Mouse (Mus musculus) thymus, adult 2 months (tissue): Measurements from ENCODE around the gene Fam196b. TPM values are rescaled to one million over a fixed set of nuclear protein-coding genes. Genes with fewer than 3 reads are reported as not detected.

Source experiments
- DNase-seq: peaks from one replicate; pipeline ENCODE4 v3.0.0; 2021
- H3K27ac ChIP-seq: fragments of 200-500 bp; 2 replicates; pipeline ENCODE4 v1.5.1; 2012; ENCODE audit warnings: low read length, control low read depth; ENCODE audit not compliant: control insufficient read depth, insufficient read depth
- H3K27me3 ChIP-seq: fragments of 200-500 bp; 2 replicates; pipeline ENCODE4 v1.6.1; 2012; ENCODE audit warnings: mild to moderate bottlenecking, low read length, moderate library complexity, mixed read lengths; ENCODE audit not compliant: control insufficient read depth, insufficient read depth
- H3K36me3 ChIP-seq: fragments of 200-500 bp; 2 replicates; pipeline ENCODE4 v1.6.1; 2012; ENCODE audit warnings: mild to moderate bottlenecking, low read length, moderate library complexity; ENCODE audit not compliant: control insufficient read depth, insufficient read depth
- H3K4me1 ChIP-seq: fragments of 200-500 bp; replicated peaks from 2 replicates; pipeline ENCODE4 v1.6.1; 2012; ENCODE audit warnings: low read length; ENCODE audit not compliant: control insufficient read depth, insufficient read depth
- H3K4me3 ChIP-seq: fragments of 200-500 bp; 2 replicates; pipeline ENCODE4 v1.5.1; 2012; ENCODE audit warnings: mild to moderate bottlenecking, low read length, control low read depth, moderate library complexity; ENCODE audit not compliant: control insufficient read depth, insufficient read depth
- CTCF ChIP-seq: fragments of 200-500 bp; IDR thresholded peaks from 2 replicates; pipeline ENCODE4 v1.5.1; 2012; ENCODE audit warnings: mild to moderate bottlenecking, control low read depth, low read length, moderate library complexity, borderline replicate concordance; ENCODE audit not compliant: control insufficient read depth, poor library complexity, insufficient read depth; ENCODE audit errors: extremely low read depth
- POLR2A ChIP-seq: fragments of 200-500 bp; IDR thresholded peaks from 2 replicates; pipeline ENCODE4 v1.6.1; 2012; ENCODE audit warnings: mild to moderate bottlenecking, low read length, control low read depth, moderate library complexity; ENCODE audit not compliant: control insufficient read depth, poor library complexity, insufficient read depth; ENCODE audit errors: extremely low read depth
- WGBS: fragments of 180-500 bp; shearing (Covaris S2); methylation state at CpG from one replicate; pipeline ENCODE4 v1.1.7; 2018; 5-methylcytosine and 5-hydroxymethylcytosine counted together
- polyA plus RNA-seq: library from polyadenylated mRNA; depleted of rRNA; stranded (reverse); fragments of >200 nt; gene quantifications from 2 replicates; pipeline ENCODE4 v1.2.3, GENCODE M21; 2012

Fam196b gene
- polyA plus RNA-seq, 1 experiment, result 0.07 TPM

DNA sequence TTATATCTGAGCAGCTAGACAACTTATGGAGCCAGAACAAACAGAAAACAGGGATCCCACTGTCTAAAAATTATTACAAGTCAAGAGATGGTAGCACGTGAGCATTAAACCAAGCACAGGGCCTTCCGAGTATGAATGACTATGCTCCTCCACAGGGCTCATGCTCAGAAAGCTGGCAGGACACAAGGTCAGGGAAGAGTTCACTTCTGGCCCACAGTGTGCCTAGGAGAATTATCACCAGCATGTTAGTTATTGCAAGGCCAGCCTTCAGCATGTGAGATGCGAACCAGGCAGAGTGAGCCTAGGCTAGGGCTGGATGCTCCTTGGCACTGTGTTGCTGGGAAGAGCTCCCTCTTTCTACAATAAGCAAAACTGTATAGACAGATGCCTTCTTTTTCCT, 5.9 kb upstream of the Fam196b start:
- no peak overlapping the region for H3K27ac ChIP-seq
- TF ChIP-seq CTCF (no peak), POLR2A (no peak)

DNA sequence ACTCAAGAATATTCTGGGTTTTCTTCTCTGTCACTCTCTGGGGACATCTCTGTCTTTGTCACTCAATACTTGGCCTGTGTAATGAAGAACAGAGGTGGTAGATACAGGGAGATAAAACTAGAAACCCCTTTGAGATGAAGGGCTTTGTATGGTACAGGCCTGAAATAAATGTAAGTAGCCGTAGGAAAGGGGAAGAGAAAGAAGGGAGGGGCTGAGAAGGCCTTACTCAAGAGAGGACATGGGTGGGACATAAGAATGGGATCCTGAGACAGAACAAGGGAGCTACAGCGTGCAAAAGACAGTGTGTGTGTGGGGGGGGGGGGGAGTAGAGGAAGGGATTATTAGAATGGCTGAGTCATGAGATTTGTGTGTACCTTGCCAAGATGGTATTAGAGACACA, 5.3 kb upstream of the Fam196b start:
- Histone ChIP-seq H3K36me3 (peaks cover 37% of the 10 kb centered on the region), H3K27me3 (no peaks in the 10 kb centered on the region), H3K27ac (no peak overlapping the region), H3K4me3 (no peak overlapping the region), H3K4me1 (no peaks in the 10 kb centered on the region)
- DNase-seq, result no peak
- WGBS, result 90% methylated on average over 2 of the region's 2 CpGs
- TF ChIP-seq CTCF (no peak), POLR2A (no peak)

More for the DNA sequence above, 5.9 kb upstream of the Fam196b start:
- H3K4me1 ChIP-seq, result no peaks in the 10 kb centered on the region
- no peaks in the 10 kb centered on the region for H3K27me3 ChIP-seq
- H3K36me3 ChIP-seq, result peaks cover 37% of the 10 kb centered on the region
- no peak for DNase-seq
- WGBS, result 99% methylated on average over 3 of the region's 3 CpGs
- no peak overlapping the region for H3K4me3 ChIP-seq

DNA sequence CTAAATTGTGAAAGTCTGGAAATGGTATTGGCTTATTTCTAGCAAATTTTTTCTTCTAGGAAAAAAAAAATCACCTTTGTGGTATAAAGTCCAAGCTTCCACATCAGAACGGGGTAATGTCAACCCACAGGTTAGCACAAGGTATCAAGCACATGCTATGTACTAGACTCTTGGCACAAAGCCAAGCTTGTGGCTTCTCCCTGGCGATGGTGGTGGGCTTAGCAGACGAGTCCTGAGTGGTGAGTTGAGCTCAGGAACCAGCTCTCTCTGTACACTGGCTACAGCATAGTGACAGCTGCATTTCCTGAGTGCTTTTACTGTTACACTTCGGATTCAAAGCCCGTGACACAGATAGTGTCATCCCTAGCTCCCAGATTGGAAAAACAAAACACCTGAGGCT, 2.9 kb upstream of the Fam196b start:
- Histone ChIP-seq H3K36me3 (peaks cover 24% of the 10 kb centered on the region), H3K27ac (no peak overlapping the region), H3K27me3 (no peaks in the 10 kb centered on the region), H3K4me1 (no peaks in the 10 kb centered on the region), H3K4me3 (no peak overlapping the region)
- WGBS, result 23% methylated on average over 5 of the region's 5 CpGs
- DNase-seq, result no peak
- TF ChIP-seq POLR2A (no peak), CTCF (no peak)

DNA sequence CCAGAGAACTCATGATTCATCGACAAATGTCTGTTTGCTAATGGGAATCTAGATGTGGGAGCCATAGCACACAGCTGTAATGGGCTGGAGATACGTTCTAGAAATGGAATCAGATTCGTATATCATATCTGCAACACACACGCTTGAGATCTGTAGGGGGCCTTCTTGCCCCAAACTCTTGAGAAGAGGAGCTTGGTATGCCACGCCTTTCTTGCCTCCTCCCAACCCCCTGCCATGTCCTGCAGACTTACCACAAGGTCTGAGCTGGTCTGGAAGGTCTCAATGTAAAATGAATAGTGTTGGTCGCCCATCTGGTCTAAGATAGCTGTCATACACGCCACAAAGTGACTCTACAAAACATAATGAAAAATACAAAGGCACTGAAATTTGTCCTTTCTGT, 2.4 kb upstream of the Fam196b start:
- Histone ChIP-seq H3K27me3 (no peaks in the 10 kb centered on the region), H3K36me3 (peaks cover 19% of the 10 kb centered on the region), H3K27ac (no peak overlapping the region), H3K4me3 (no peak overlapping the region), H3K4me1 (no peaks in the 10 kb centered on the region)
- TF ChIP-seq CTCF, result no peak
- 93% methylated on average over 7 of the region's 7 CpGs for WGBS
- DNase-seq, result no peak

DNA sequence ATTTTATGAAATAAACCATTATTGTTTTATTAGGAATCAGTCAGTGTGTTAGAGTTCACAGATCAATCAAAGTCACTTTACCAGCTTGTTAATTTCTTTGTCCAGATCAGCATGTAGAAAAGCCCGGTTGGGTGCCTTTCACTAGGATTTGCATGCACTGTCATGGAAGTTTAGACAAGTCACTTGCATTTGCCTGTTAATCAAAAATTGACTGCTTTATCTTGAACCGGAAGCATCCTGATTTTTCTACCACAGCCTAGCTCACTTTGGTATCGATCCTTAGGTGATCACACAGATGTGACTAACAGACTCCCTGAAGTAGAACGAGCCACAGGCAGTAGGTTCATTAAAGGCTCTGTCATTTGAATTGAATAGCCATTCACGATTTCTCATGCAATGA, 761 bp downstream of the Fam196b start:
- H3K27me3 ChIP-seq, result no peaks in the 10 kb centered on the region
- H3K27ac ChIP-seq, result no peak overlapping the region
- peaks cover 8% of the 10 kb centered on the region; the same call in 1 of the 2 replicates for H3K36me3 ChIP-seq
- no peak for DNase-seq
- H3K4me1 ChIP-seq, result no peaks in the 10 kb centered on the region
- 88% methylated on average over 5 of the region's 5 CpGs for WGBS
- TF ChIP-seq CTCF, result no peak
- TF ChIP-seq POLR2A, result no peak
- no peak overlapping the region for H3K4me3 ChIP-seq

DNA sequence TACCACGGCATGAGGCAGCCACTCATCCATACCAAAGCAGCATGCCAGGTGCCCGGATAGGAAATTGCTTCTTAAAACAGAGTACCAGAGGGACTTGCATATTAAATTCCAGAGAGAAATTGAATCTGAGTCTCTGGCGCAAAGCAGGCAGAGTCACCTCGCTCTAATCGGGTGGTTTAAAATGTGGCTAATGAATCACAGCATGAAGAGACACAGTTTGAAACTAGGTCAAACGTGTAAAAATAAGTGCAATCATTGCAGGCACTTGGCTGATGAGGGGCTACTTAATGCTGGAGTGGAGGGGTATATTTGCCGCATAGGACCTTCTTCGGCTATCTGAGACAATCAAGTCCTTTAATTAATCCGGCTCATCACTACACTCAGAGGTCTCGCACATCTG, 1.6 kb downstream of the Fam196b start:
- H3K27ac ChIP-seq, result no peak overlapping the region
- no peaks in the 10 kb centered on the region for H3K4me1 ChIP-seq
- WGBS, result 97% methylated on average over 10 of the region's 10 CpGs
- DNase-seq, result no peak
- peaks cover 4% of the 10 kb centered on the region; the same call in 1 of the 2 replicates for H3K36me3 ChIP-seq
- H3K4me3 ChIP-seq, result no peak overlapping the region
- no peak for TF ChIP-seq POLR2A
- no peak for TF ChIP-seq CTCF
- H3K27me3 ChIP-seq, result no peaks in the 10 kb centered on the region

DNA sequence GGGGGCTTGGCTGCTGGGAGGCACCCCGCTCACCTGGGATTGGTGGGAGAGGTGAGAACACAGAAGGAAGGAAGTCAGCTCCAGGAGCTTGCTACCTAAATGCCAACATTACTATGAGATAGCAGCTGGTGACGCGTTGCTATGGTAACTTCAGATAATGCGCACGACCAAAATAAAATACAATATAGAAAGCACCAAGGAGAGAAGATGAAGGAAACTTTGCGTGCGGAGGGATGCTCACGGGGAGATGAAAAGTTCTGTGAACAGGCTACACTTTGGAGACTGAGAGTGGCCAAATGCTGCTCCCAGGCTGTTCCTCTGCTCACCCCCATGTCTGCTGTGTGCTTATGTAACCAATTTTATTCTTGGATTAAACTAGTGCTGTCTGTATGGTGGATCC, 2.4 kb downstream of the Fam196b start:
- no peak for DNase-seq
- WGBS, result 95% methylated on average over 8 of the region's 8 CpGs
- H3K27me3 ChIP-seq, result no peaks in the 10 kb centered on the region
- TF ChIP-seq CTCF, result no peak
- TF ChIP-seq POLR2A, result no peak
- no peaks in the 10 kb centered on the region for H3K4me1 ChIP-seq
- no peak overlapping the region for H3K27ac ChIP-seq
- H3K36me3 ChIP-seq, result peaks cover under 1% of the 10 kb centered on the region; the same call in 1 of the 2 replicates
- H3K4me3 ChIP-seq, result no peak overlapping the region
